Mouse (Mus musculus) T-helper 1 cell (primary cell): ENCODE data around the gene Prcd.
"Not testable (repeated sequence)": the region's sequence is repeated elsewhere in the genome, so short reads cannot be mapped to it uniquely, and the experiment has no call there.

Experiments used
- in situ Hi-C: fragments of 300-600 bp; cut with MboI, MseI; formaldehyde crosslinking; loops from one replicate; pipeline ENCODE4 v1.15.1; 2025; ENCODE audit warnings: high pct_unique_total_duplicates

The Prcd gene

DNA sequence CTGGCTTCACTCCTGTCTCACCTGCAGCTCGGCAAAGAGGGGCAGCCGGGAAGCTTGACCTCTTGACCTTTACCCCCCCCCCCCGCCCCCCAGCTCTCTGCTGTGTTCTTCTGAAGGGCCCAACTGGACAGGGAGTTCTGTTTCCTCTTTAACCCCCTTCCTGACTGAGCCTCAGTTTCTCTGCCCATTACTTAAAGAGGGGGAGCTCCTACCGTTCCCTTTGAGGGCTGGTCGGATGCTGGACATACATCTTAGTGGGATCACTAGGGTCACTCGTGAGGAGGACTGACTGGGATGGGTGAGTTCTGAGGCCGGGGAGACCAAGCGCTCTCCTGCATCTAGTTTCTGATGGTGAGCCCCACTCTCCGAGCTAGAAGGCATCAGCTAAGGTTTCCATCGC is at the start of gene Prcd:
Gene Prcd, plus strand, starts transcription at position 301 of the 400 bp plus-strand sequence.
- in situ Hi-C loops = no loop called here

GRCm38 (mm10) chr11:116604097-116604496 is 49.2 kb upstream of the Prcd start:
- in situ Hi-C loops = no loop called here

- in situ Hi-C loops = no loop called here
Observed at GRCm38 (mm10) chr11:116607717-116608116, 45.6 kb upstream of the Prcd start.

DNA sequence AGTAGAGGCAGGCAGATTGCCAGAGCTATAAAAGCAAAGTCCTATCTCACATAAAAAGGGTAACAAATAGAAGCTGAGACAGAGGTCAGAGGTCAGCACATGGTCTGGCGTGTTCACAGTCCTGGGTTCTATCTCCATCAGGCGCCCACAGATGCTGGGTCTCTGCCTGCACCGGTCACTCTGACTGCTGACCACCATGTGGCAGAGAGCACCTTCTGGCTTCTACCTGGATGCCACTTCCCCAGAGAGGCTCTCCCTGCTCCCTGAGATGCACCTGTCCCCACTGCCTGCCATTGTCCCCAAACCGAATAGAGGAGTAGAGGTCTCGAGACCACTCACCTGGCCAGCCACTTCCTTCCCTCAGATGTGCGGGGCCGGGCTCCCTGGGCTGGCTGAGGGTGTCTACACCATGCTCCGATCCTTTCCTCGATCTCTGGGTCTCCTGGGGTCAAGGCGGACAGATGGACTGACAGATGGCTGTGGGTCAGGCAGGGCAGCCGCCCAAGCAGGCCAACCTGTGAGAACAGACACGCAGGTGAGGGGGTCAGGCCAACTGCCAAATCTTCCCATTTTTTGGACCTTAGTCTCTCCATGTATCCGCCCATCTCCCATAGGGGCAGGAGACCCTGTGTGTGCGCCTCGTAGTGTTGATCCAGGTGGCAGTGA is 43.2 kb upstream of the Prcd start:
- in situ Hi-C loops = no loop called here

DNA sequence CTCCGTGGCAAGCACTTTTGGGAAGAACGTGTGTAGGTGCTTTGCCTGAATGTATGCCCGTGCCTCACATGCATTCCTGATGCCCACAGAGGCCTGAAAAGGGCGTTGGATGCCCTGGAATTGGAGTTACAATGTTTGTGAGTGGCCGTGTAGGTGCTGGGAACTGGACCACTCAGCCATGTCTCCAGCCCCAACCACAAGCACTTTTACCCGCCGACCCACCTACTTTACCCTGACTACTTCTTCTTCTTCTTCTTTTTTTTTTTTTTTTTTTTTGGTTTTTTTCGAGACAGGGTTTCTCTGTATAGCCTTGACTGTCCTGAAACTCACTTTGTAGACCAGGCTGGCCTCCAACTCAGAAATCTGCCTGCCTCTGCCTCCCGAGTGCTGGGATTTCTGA is 42.2 kb upstream of the Prcd start:
- in situ Hi-C loops = not testable (repeated sequence)

GRCm38 (mm10) chr11:116611883-116612282 is 41.5 kb upstream of the Prcd start:
- in situ Hi-C loops = no loop called here

DNA sequence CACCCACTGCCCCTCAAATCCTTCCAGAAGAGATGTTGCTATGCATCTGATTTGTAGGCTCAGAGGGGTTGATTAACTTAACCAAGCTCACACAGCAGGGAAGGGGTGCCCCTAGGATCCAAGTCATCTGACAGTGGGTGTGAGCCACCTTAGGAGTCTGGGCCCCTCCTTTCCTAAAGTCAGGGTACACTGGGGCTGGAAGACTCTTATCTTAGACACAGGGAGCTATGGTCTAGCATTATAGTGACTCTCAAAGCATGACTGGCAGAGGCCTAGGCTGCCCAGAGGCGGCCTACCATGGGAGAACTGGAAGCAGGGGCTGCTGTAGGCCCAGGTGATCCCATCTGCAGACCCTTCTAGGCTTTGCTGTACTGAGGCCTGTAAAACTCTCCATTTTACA is 40.8 kb upstream of the Prcd start:
- in situ Hi-C loops = no loop called here

- in situ Hi-C loops = no loop called here
Observed at GRCm38 (mm10) chr11:116613234-116613633, 40.1 kb upstream of the Prcd start.

DNA sequence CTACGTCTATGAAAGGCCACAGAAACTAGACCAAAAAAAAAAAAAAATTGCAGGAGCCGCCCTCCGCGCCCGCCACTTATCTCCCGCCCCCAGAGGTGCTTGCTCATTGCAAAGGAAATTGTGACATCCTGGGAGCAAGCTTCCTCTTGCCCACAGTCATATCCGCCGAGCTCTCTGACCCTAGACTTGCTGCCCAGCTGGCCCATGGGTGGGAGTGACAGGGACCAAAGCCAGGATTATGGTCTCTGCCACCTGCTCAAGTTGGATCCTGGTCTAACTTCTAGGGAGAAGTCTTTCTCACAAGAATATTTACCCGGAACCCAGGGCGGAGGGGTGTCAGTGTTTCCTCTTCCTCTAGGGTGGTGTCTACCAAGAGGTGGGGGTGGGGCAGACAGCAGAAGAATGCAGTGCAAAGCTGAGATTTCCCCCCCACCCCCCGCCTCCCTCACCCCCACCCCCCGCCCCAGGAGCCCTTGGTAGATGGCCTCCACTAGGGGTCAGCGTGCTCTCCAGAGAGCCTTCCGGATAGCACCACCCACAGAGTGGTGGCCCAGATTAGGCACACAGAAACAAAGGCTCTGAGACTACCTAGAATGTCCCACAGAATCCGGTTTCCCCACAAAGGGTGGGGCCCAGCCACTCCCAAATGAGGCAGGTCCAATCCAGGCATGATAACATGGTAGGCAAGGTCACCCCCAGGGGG is 37.4 kb upstream of the Prcd start:
- in situ Hi-C loops = no loop called here

DNA sequence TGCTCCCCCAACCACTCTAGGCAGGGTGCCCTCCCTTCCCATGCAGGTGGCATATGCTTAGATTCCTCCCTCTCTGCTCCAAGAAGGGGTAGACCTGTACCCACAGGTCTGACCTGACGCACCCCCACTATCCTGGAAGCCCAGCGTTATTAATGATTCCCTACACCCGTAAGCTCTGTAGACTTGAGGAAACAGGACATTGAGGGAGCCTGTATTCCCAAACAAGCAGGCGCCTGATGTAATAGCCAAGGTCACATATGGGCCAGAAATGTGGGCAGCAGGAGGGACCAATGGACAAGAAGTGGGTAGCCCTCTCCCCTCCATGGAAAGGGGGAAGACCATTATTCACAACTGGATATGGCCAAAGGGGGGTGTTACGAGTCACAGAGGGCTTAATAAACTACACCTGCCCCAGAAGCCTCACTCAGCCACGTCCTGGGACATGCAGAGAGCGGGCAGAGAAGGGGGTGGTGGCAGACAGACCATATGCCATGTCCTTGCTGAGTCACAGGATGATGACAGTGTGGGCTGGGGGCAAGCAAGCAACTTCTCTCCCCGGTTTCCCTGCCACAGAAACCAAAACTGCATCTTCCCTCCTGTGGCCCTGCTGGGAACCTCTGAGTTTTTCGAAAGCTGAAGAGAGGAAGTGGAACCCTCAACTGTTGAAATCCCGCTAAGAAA is 36.8 kb upstream of the Prcd start:
- in situ Hi-C loops = no loop called here

DNA sequence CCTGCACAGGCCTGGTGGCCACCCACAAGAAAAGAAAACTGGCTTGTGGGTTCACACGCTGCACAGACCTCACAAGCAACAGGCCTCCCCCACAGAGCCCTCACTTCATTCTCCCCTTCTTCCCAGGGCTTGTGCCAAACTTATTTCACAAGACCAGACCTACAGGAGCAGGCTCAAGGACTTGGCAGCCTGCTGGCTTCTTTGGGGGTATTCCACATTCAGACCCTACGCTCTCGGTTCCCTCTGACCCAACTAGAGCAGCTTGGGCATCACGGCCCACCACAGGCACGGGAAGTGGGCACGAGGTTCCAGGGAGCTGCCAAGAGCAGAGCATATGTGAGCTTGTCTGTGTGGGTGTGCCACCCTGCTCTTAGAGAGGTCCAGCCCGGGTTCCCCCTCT is 35.7 kb upstream of the Prcd start:
- in situ Hi-C loops = no loop called here

DNA sequence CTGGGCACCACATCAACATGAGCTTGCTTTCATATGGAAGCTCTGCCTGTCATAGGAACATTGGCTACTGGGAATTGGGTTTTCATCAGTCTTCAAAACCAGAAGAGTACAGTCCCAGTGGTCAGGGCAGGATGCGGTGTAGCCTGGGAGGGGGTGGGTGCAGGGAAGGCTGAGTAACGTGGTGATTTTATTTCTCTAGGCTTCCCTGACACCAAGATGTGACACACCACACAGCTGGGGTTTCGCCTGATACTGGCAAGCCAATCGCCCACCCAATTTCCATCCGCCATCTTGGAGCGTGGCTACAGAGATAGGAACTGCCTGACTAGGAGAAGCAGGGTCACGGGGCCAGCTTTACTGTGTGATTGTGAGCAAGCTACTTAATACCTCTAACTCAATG is 34.7 kb upstream of the Prcd start:
- in situ Hi-C loops = no loop called here

DNA sequence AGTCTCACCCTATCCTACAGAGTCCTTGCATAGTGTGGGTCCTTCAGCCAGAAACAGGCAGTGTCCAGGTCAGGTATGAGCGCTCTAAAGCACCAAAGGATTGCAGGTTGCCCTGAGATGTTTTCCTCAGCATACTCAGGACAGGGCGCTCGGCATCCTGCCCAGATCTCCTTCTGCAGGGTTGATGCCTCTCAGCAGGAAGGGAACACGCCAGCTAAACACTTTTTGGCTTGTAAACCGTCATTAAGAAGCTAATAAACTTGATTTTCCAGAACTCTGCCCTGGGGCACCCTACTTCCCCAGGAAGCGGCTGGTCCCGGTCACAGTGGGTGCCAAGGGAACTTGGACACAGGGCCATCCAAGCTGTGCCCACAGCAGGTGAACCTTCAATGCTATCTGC is 34.2 kb upstream of the Prcd start:
- in situ Hi-C loops = no loop called here

- in situ Hi-C loops = no loop called here
Observed at GRCm38 (mm10) chr11:116619561-116619960, 33.8 kb upstream of the Prcd start.

- in situ Hi-C loops = no loop called here
Observed at GRCm38 (mm10) chr11:116620073-116620472, 33.3 kb upstream of the Prcd start.

DNA sequence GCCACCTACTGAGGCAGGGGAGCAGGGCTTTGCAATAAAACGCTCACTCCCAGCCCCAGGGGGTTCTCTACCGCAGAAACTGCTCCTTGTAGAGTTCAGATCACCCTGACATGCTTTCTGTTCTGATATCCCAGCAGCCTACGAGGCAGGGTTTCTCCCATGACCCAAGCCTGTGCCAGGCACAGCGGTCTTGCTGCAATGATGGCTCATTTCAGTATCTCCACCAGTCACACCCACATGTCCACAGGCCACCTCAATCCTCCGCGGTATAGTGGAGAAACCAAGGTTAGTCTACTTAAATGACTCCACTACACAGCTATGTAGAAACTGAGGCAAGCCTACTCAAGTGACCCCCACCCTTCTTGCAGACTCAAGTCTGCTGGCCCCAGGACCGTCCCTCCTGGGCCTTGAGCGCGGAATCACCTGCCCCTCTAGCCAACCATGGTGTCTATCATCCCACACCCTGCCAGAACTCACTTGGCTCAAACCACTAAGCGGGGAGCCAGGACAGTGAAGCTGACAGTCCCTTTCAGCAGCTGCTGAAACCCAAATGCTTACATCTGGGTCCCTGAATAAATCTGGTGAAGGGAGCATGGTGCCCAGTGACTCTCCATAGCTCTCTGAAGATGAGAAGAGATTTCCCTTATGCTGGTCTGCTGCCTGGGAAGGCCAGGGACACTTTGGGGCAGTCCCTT is 32.6 kb upstream of the Prcd start:
- in situ Hi-C loops = no loop called here

DNA sequence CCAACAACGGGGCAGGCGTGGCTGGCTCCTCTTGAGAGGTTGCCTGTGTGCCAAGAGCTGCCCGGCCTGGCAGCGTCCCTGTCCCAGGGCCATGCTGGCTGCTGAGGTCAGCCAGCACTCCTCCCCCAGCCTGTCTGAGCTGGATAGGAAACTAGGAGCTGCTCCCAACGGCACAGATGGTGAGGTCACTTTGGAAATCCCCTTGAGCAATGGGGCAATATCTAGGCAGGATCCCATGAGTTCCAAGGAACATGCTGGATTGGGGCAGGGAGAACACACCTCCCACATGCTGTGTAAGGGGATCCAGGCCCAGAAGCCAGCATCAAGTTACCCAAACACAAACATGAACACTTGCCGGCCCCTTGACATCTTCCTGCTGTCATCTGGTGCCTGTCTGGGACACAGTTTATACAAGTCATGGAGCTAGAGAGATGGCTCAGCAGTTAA is 32.1 kb upstream of the Prcd start:
- in situ Hi-C loops = no loop called here

DNA sequence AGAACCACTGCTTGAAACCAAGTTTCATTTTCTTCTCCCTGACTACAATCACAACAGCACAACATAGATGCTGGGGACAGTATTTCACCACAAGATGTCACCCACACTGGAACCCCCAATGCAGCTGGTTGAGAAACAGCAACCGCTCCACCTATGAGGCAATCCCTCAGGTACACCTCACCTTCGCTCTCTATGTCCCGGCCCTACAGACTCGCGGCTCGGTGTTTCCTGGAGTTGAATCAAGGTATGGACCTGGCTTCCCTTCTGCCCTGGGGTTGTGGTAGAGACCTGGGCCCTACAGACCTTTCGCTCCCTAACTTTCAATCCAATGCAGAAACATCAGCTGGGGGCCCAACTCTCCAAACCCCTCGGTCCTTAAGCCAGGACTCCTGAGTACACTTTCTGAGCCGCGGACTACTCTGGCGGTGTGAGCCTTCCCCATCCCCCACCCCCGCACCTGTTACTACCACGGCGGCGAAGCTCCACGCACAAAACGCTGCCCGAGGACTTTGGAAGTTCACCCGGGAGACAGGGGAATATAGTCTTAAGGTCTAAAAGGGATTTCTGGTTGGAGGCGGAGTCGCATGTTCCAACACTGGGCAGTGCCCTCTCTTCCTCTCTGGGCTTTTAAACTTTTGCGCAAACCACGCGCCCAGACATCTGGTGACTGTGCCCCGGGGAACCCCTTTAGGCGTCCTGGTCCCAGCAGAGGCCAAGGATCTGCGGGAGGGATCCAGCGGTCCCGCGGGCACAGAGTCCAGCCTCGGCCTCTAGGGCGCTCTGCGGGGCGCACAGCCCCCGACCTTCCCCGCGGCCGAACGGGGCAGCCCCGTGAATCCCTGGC is 29.8 kb upstream of the Prcd start:
- in situ Hi-C loops = no loop called here

DNA sequence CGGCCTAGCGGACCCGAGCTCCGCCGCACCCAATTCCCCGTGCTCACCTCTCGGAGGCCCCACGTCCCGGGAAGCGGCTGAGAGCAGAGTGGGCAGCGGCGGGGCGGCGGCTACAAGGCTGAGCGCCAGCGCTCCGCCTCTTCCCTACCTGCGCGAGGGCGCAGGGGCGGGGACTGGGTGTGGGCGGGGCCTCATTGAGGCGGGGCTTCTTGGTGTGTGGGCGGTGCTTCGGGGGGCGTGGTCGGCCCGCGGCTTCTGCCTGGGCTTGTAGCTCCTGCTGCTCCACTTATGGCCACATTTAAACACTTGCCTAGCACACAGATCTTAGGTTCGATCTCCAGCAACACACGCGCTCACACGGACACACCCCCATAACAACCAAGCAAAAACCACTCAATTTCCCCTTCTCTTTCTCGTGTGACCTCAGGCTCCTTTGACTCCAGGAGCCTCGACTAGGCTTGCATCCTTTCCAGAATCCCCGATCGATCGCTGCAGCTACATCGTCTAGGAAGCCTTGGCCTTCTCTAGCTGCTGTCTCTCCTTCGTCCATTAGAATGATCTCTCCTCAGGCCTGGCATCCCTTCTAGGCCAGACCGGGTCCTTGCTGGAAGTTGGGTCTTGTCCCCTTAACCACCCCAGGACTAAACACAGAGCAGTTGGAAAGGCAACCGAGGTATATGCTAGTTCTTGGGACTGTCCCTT is 29.1 kb upstream of the Prcd start:
- in situ Hi-C loops = no loop called here

DNA sequence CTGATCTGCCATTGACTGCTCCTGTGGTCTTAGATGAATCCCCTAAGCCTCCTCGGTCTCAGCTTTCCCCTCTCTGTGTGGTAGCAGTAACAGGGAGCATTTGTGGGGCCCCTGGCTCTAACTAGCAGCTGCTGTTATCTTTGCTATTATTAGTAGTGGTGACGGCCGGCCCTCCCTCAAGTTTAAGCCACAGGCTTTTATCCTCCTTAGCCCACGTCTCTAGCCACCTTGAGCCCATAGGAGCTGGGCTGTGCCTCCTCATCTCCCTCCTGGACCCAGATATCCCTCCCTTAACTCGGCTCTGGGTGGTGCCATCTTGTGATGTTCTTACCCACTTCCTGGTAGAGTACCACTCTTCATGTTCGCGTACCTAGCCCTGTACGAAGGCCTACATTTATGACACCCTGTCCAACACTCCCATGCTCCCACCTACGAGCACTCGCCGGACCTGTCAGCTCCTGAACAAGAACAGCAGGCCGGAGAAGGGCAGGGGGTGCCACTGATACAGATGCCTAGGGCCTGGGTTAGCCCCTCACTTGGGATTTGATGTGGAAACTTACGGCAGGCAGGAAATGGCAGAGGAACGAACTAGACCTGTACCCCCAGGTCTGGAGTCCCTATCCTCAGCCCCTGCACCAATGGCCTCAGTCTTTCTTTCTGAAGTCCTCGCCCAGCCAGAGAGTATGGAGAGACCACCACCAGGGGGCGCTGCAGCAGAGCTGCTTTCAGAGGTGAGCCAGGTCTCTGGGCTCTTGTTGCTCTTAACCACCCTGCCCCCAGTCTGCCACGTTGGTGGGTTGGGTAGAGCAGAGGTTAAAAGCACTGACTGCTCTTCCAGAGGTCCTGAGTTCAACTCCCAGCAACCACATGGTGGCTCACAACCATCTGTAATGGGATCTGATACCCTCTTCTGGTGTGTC is 28.0 kb upstream of the Prcd start:
- in situ Hi-C loops = no loop called here
